9 mouse cellular contexts compared by ENCODE assay signal in the genomic region with DNA sequence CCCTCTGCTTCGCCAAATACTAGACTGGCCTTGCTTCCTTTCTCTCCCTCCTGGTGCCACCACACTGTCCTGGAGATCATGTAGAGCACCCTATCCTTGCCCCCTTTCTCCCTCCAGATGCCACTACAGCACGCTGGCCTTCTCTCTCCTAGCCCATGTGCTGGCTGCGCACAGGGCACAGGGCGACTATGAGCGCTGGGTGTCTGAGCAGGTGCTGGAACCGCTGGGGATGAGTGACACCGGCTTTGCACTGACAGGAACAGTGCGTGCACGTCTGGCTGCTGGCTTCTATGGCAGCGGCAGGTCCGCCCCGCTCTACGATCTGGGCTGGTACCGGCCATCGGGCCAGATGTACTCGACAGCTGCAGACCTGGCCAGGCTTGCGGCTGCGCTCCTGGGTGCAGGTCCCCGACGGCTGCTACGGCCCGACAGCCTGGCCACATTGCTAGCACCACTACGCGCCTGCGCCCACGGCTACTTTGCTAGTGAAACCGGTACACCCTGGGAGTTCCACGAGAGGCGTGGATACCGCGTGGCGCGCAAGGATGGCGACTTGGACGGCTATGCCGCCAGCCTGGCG. TPM values are rescaled to one million over a fixed set of nuclear protein-coding genes. Genes with fewer than 3 reads are reported as not detected.
DNase-seq lines count a peak whose midpoint lies in the region; TF ChIP-seq lines count a peak whose summit lies in the region.
"Had no signal": no experiment of that assay in that cellular context is flagged by ENCODE, and none has a peak within 500 bp of the region (broad histone marks: within the 10 kb centered on the region; RNA-seq: fewer than 3 reads in every experiment).

No protein-coding gene starts in this region.

- intact Hi-C loops in gastrocnemius, adult 2 months (cut with DNase I): no loop called here

- H3K9ac ChIP-seq in ES-Bruce4 (ENCODE audit: low read depth, poor library complexity, severe bottlenecking): peak overlapping the region; percentile 30

- H3K27me3 ChIP-seq in ES-Bruce4 (ENCODE audit: control insufficient read depth, insufficient read depth, low read length, poor library complexity, severe bottlenecking): peaks cover 2% of the 10 kb centered on the region; the same call in 1 of the 2 replicates
- H3K27me3 ChIP-seq in hindbrain, embryonic 10.5 days (ENCODE audit: insufficient read depth, poor library complexity, severe bottlenecking): peaks cover 54% of the 10 kb centered on the region
- H3K27me3 ChIP-seq in midbrain, embryonic 10.5 days (ENCODE audit: low read depth, poor library complexity, severe bottlenecking): peaks cover 43% of the 10 kb centered on the region

- no peaks in the 10 kb centered on the region for H3K9me3 ChIP-seq in ES-Bruce4 (replicated peaks; ENCODE audit: control insufficient read depth, insufficient read depth, low read length, poor library complexity, severe bottlenecking)
- peaks cover 7% of the 10 kb centered on the region; the same call in 1 of the 2 replicates for H3K9me3 ChIP-seq in hindbrain, embryonic 10.5 days
- peaks cover 6% of the 10 kb centered on the region; the same call in 1 of the 2 replicates for H3K9me3 ChIP-seq in midbrain, embryonic 10.5 days (replicated peaks)

- no peak for TF ChIP-seq EP300 in ES-Bruce4 (IDR thresholded peaks at IDR 0.05; ENCODE audit: insufficient read depth, low read depth, low read length)

- no peak overlapping the region for H3K27ac ChIP-seq in gastrocnemius, adult 2 months
- no peak overlapping the region for H3K27ac ChIP-seq in ES-Bruce4 (ENCODE audit: insufficient read depth, low read length)
- H3K27ac ChIP-seq in hindbrain, embryonic 10.5 days: peak overlapping the region; percentile 82
- peak overlapping the region; percentile 84 for H3K27ac ChIP-seq in midbrain, embryonic 10.5 days (replicated peaks)

- no peak for TF ChIP-seq CTCF in gastrocnemius, adult 2 months (IDR thresholded peaks at IDR 0.05)
- TF ChIP-seq CTCF in ES-Bruce4 (IDR thresholded peaks at IDR 0.05; ENCODE audit: low read depth, low read length): no peak

- peak overlapping the region; percentile 60 for H3K4me3 ChIP-seq in gastrocnemius, adult 2 months
- H3K4me3 ChIP-seq in ES-Bruce4 (ENCODE audit: low read depth, low read length): peak overlapping the region; percentile 48
- peak overlapping the region; percentile 60 for H3K4me3 ChIP-seq in hindbrain, embryonic 10.5 days
- H3K4me3 ChIP-seq in midbrain, embryonic 10.5 days: peak overlapping the region; percentile 60

- DNase-seq in gastrocnemius, adult 2 months: no peak
- no peak for DNase-seq in gastrocnemius, postnatal 10 days
- peak; percentile 39 for DNase-seq in hindbrain, embryonic 10.5 days (ENCODE audit: low spot score)
- DNase-seq in midbrain, embryonic 10.5 days (ENCODE audit: low spot score): peak; percentile 33
- DNase-seq in yolk sac, embryonic 10.5 days (ENCODE audit: low spot score): no peak
- DNase-seq in urinary bladder, postnatal 25 days (ENCODE audit: low spot score): no peak
- no peak for DNase-seq in cerebellum, adult 8-10 months
- DNase-seq: heart, postnatal 36 days had no signal

- H3K36me3 ChIP-seq in ES-Bruce4 (ENCODE audit: control insufficient read depth, insufficient read depth, low read length, poor library complexity, severe bottlenecking): no peaks in the 10 kb centered on the region
- no peaks in the 10 kb centered on the region for H3K36me3 ChIP-seq in hindbrain, embryonic 10.5 days
- H3K36me3 ChIP-seq in midbrain, embryonic 10.5 days: no peaks in the 10 kb centered on the region

- H3K4me1 ChIP-seq in ES-Bruce4 (ENCODE audit: control insufficient read depth, insufficient read depth, low read length): no peaks in the 10 kb centered on the region
- H3K4me1 ChIP-seq in hindbrain, embryonic 10.5 days (replicated peaks): peaks cover 28% of the 10 kb centered on the region
- peaks cover 32% of the 10 kb centered on the region for H3K4me1 ChIP-seq in midbrain, embryonic 10.5 days

- WGBS in hindbrain, embryonic 10.5 days: 16% methylated on average over 37 of the region's 37 CpGs
- 21% methylated on average over 37 of the region's 37 CpGs for WGBS in midbrain, embryonic 10.5 days

- TF ChIP-seq POLR2A in ES-Bruce4 (IDR thresholded peaks at IDR 0.05; ENCODE audit: insufficient read depth, low read length): no peak

RNA-seq across cellular contexts. Expression of gene Lactbl1, which starts 14.7 kb away (rescaled TPM):
- not detected for total RNA-seq in gastrocnemius, adult 2 months (2021)
- not detected for total RNA-seq in gastrocnemius, postnatal 10 days (2021)
- polyA plus RNA-seq in ES-Bruce4 (2011; ENCODE audit: insufficient read depth, insufficient read length, low read depth, missing spikeins): not detected in 2 replicates
- 0.05 TPM in 1 of 2 replicates, not detected in the other for polyA plus RNA-seq in hindbrain, embryonic 10.5 days (2016; fragmentation: Nextera tagmentation; extraction: Ambion mirVana)
- 0.06 TPM in 1 of 2 replicates, not detected in the other for polyA plus RNA-seq in midbrain, embryonic 10.5 days (2016; fragmentation: Nextera tagmentation; extraction: Ambion mirVana)
- total RNA-seq: heart, postnatal 36 days had no signal

RNA-seq across cellular contexts. Expression of gene Tex46, which starts 26.8 kb away (rescaled TPM):
- not detected for total RNA-seq in gastrocnemius, adult 2 months (2021)
- not detected for total RNA-seq in gastrocnemius, postnatal 10 days (2021)
- not detected in 2 replicates for polyA plus RNA-seq in ES-Bruce4 (2011; ENCODE audit: insufficient read depth, insufficient read length, low read depth, missing spikeins)
- polyA plus RNA-seq in hindbrain, embryonic 10.5 days (2016; fragmentation: Nextera tagmentation; extraction: Ambion mirVana): not detected in 2 replicates
- polyA plus RNA-seq in midbrain, embryonic 10.5 days (2016; fragmentation: Nextera tagmentation; extraction: Ambion mirVana): not detected in 2 replicates
- total RNA-seq: heart, postnatal 36 days had no signal

RNA-seq across cellular contexts. Expression of gene Kdm1a, which starts 34.5 kb away (rescaled TPM):
- total RNA-seq in gastrocnemius, adult 2 months (2021): 10 to 100 TPM; 18.2 to 20.0 TPM
- total RNA-seq in gastrocnemius, postnatal 10 days (2021): 10 to 100 TPM; 28.9 to 36.7 TPM
- polyA plus RNA-seq in ES-Bruce4 (2011; ENCODE audit: insufficient read depth, insufficient read length, low read depth, missing spikeins): 205 and 211 TPM in 2 replicates
- polyA plus RNA-seq in hindbrain, embryonic 10.5 days (2016; fragmentation: Nextera tagmentation; extraction: Ambion mirVana): 54.6 and 61.0 TPM in 2 replicates
- polyA plus RNA-seq in midbrain, embryonic 10.5 days (2016; fragmentation: Nextera tagmentation; extraction: Ambion mirVana): 51.4 and 55.2 TPM in 2 replicates

Comparison
In these comparisons a context has a peak if more than half of its experiments do, and no peak if none do; other contexts are left out.
1. DNase-seq: peak in hindbrain, embryonic 10.5 days (single experiment) and midbrain, embryonic 10.5 days (single experiment); none in gastrocnemius, adult 2 months (single experiment), gastrocnemius, postnatal 10 days (single experiment), yolk sac, embryonic 10.5 days (single experiment), urinary bladder, postnatal 25 days (single experiment) and cerebellum, adult 8-10 months (single experiment).
2. H3K27ac ChIP-seq: peak in hindbrain, embryonic 10.5 days (single experiment) and midbrain, embryonic 10.5 days (single experiment); none in gastrocnemius, adult 2 months (single experiment) and ES-Bruce4 (single experiment).
3. Peak in every context shown above with its lines, with median percentiles within 50 percentile points of each other: H3K4me3 ChIP-seq.